In the genomic region with DNA sequence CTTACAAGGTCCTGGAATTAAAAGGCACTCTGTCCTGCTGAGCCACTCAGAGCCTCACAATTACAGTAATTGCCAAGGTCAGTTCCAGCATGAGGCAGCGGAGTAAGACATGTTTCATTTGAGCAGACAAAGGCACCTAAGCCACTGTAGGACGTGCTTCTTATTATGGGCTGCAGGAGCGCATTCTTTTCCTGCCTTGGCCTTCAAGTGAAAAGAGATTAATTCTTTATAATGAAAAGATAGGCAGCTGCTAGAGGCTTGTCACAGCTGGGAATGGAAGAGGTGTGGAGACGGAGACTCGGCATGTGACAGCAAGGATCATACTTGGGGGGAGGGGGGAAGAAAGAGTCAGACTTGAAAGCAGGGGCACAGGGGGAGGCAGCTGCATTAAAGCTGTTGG, we compare ENCODE assay signal across 16 mouse cellular contexts.
DNase-seq lines count a peak whose midpoint lies in the region; ATAC-seq lines count a peak whose summit lies in the region.
"Had no signal": no experiment of that assay in that cellular context is flagged by ENCODE, and none has a peak within 500 bp of the region (broad histone marks: within the 10 kb centered on the region; RNA-seq: fewer than 3 reads in every experiment).

No protein-coding gene starts in this region.

- 33% methylated on average over 5 of the region's 5 CpGs for WGBS in embryonic facial prominence, embryonic 11.5 days
- WGBS in forebrain, embryonic 14.5 days = 6% methylated on average over 5 of the region's 5 CpGs
- 38% methylated on average over 5 of the region's 5 CpGs for WGBS in midbrain, embryonic 10.5 days

- no peak overlapping the region for H3K9ac ChIP-seq in embryonic facial prominence, embryonic 11.5 days (replicated peaks; ENCODE audit: low read length)
- no peak overlapping the region for H3K9ac ChIP-seq in forebrain, embryonic 14.5 days (ENCODE audit: low read length)
- H3K9ac ChIP-seq: embryonic facial prominence, embryonic 15.5 days; heart, embryonic 15.5 days; kidney, embryonic 15.5 days; liver, embryonic 13.5 days had no signal

- DNase-seq in embryonic facial prominence, embryonic 11.5 days (ENCODE audit: low spot score) = peak; percentile 24
- DNase-seq in forebrain, embryonic 14.5 days (ENCODE audit: low spot score) = peak; percentile 64
- DNase-seq in midbrain, embryonic 10.5 days (ENCODE audit: low spot score) = no peak
- DNase-seq in retina, embryonic 14.5 days (ENCODE audit: low spot score) = peak; percentile 46
- no peak for DNase-seq in frontal cortex, postnatal 10 days (ENCODE audit: low spot score in 2 of 2)
- no peak for DNase-seq in heart, adult 9 months (ENCODE audit: low spot score in 2 of 2)
- DNase-seq in cerebellum, adult 18-20 months = no peak
- DNase-seq: adrenal gland, postnatal 14 days; cerebellum, postnatal 10 days; liver, embryonic 13.5 days; right cerebral cortex, postnatal 25 days had no signal

- no peaks in the 10 kb centered on the region for H3K9me3 ChIP-seq in embryonic facial prominence, embryonic 11.5 days (replicated peaks; ENCODE audit: control insufficient read depth, low read length)
- H3K9me3 ChIP-seq in forebrain, embryonic 14.5 days (replicated peaks; ENCODE audit: control insufficient read depth, low read length) = no peaks in the 10 kb centered on the region
- peaks cover 9% of the 10 kb centered on the region for H3K9me3 ChIP-seq in midbrain, embryonic 10.5 days (replicated peaks)
- H3K9me3 ChIP-seq: embryonic facial prominence, embryonic 15.5 days; kidney, embryonic 15.5 days had no signal

- H3K4me3 ChIP-seq in embryonic facial prominence, embryonic 11.5 days (ENCODE audit: low read depth, low read length) = no peak overlapping the region
- no peak overlapping the region for H3K4me3 ChIP-seq in forebrain, embryonic 14.5 days (ENCODE audit: low read depth, low read length)
- no peak overlapping the region for H3K4me3 ChIP-seq in midbrain, embryonic 10.5 days
- H3K4me3 ChIP-seq: embryonic facial prominence, embryonic 15.5 days; heart, embryonic 15.5 days; kidney, embryonic 15.5 days; layer of hippocampus, adult 2 months; liver, embryonic 13.5 days had no signal

- H3K36me3 ChIP-seq in embryonic facial prominence, embryonic 11.5 days (replicated peaks; ENCODE audit: control insufficient read depth, insufficient read depth, low read depth, low read length) = no peaks in the 10 kb centered on the region
- no peaks in the 10 kb centered on the region for H3K36me3 ChIP-seq in forebrain, embryonic 14.5 days (ENCODE audit: control insufficient read depth, insufficient read depth, low read length)
- H3K36me3 ChIP-seq in midbrain, embryonic 10.5 days = peaks cover 11% of the 10 kb centered on the region
- H3K36me3 ChIP-seq: embryonic facial prominence, embryonic 15.5 days; heart, embryonic 15.5 days; kidney, embryonic 15.5 days; liver, embryonic 13.5 days had no signal

- no peak overlapping the region for H3K4me2 ChIP-seq in embryonic facial prominence, embryonic 11.5 days (ENCODE audit: low read depth, low read length)
- H3K4me2 ChIP-seq in forebrain, embryonic 14.5 days (ENCODE audit: low read length) = no peak overlapping the region
- H3K4me2 ChIP-seq: embryonic facial prominence, embryonic 15.5 days; heart, embryonic 15.5 days; kidney, embryonic 15.5 days; liver, embryonic 13.5 days had no signal

- peaks cover 5% of the 10 kb centered on the region; the same call in 1 of the 2 replicates for H3K4me1 ChIP-seq in embryonic facial prominence, embryonic 11.5 days (ENCODE audit: control insufficient read depth, insufficient read depth, low read length)
- H3K4me1 ChIP-seq in forebrain, embryonic 14.5 days (ENCODE audit: control insufficient read depth, insufficient read depth, low read length) = peaks cover 9% of the 10 kb centered on the region
- H3K4me1 ChIP-seq in midbrain, embryonic 10.5 days = peaks cover 35% of the 10 kb centered on the region
- H3K4me1 ChIP-seq: embryonic facial prominence, embryonic 15.5 days; heart, embryonic 15.5 days; kidney, embryonic 15.5 days; liver, embryonic 13.5 days had no signal

- ATAC-seq in embryonic facial prominence, embryonic 11.5 days (replicated peaks; ENCODE audit: insufficient number of reproducible peaks, low FRiP score, low TSS enrichment, low read depth) = peak; percentile 57; the same call in 1 of the 2 replicates
- peak; percentile 55; the same call in 1 of the 2 replicates for ATAC-seq in forebrain, embryonic 14.5 days

- no peaks in the 10 kb centered on the region for H3K27me3 ChIP-seq in embryonic facial prominence, embryonic 11.5 days (ENCODE audit: control insufficient read depth, insufficient read depth, low read length)
- no peaks in the 10 kb centered on the region for H3K27me3 ChIP-seq in forebrain, embryonic 14.5 days (replicated peaks; ENCODE audit: control insufficient read depth, insufficient read depth, low read length)
- H3K27me3 ChIP-seq in midbrain, embryonic 10.5 days (ENCODE audit: low read depth, poor library complexity, severe bottlenecking) = no peaks in the 10 kb centered on the region
- H3K27me3 ChIP-seq: CH12.LX; embryonic facial prominence, embryonic 15.5 days; heart, embryonic 15.5 days; kidney, embryonic 15.5 days; liver, embryonic 13.5 days had no signal

- no peak overlapping the region; the same call in 1 of the 2 replicates for H3K27ac ChIP-seq in embryonic facial prominence, embryonic 11.5 days (replicated peaks; ENCODE audit: low read depth, low read length)
- peak overlapping the region; percentile 36; the same call in 1 of the 2 replicates for H3K27ac ChIP-seq in forebrain, embryonic 14.5 days (ENCODE audit: low read depth, low read length)
- H3K27ac ChIP-seq in midbrain, embryonic 10.5 days (replicated peaks) = peak overlapping the region; percentile 75
- H3K27ac ChIP-seq: embryonic facial prominence, embryonic 15.5 days; heart, embryonic 15.5 days; kidney, embryonic 15.5 days; layer of hippocampus, adult 2 months; liver, embryonic 13.5 days had no signal

Comparison
In these comparisons a context has a peak if more than half of its experiments do, and no peak if none do; other contexts are left out.
1. DNase-seq: peak in embryonic facial prominence, embryonic 11.5 days (single experiment), forebrain, embryonic 14.5 days (single experiment) and retina, embryonic 14.5 days (single experiment); none in midbrain, embryonic 10.5 days (single experiment), frontal cortex, postnatal 10 days (0 of 2), heart, adult 9 months (0 of 2) and cerebellum, adult 18-20 months (0 of 2).